Mouse (Mus musculus): ENCODE results near the gene Gm37240. TPM values are rescaled to one million over a fixed set of nuclear protein-coding genes. Genes with fewer than 3 reads are reported as not detected.
A peak's percentile ranks its signal among the peaks of the same experiment; 100 is the strongest.

The Gm37240 gene
- total RNA-seq, 2 experiments from 2014 or later, result not detected

DNA sequence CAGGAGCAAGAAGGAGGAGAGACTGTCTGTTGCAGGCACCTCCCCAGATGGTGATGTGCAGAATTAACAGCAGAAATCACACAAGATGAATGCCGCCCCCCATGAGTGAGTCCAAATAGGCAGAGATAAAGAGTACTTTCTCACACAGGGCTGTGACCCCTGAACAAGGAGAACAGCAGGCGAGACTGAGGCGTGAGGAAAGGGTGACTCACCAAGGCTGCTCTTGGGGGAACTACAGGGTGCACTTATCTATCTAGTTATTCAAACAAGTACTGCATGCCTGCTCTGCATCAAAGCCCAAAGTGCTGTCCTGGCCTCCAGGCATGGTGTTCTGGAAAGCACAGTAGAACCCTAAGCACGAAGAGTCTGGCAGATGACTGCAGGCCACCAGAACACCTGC is 113.4 kb downstream of the Gm37240 start:
- no peak for ATAC-seq (replicated peaks; ENCODE audit: low FRiP score, poor library complexity, severe bottlenecking)

DNA sequence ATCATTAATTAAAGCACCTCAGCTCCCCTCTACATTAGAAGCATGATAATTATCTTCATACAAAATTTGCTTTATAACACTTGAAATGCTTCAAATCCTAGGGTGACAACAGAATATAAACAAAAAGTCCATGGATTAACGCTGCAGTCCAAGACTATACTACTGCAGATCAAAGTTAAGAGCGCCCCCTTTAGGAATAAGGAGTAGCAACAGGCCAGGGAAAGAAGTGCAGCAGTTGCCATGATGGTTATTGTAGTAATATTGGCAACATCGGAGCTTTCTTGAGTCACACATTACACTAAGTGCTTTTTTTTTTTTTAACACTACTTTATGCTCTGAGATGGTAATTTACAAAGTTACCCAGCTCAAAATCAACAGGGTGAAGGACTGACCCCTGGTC is 113.9 kb downstream of the Gm37240 start:
- ATAC-seq (replicated peaks; ENCODE audit: low FRiP score, poor library complexity, severe bottlenecking), result no peak

DNA sequence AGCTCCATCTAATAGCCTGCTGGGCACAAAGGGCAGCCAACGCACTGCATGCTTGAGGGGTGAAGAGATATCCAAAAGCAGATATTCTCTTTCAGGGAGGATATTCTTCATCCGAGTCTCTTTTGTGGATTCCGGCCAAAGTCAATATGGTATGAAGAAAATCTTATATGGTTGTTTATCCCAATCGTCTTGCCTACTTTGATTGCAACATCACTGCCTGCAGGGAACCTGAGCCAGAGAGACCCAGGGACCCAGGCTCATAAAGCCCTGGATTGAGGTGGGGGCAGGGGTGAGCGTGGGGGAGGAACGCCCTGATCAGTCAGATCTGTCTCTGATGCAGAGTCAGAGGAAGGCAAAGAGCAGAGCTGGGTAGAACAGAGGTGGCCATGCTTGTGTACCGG is 122.4 kb downstream of the Gm37240 start:
- no peak for ATAC-seq (replicated peaks; ENCODE audit: low FRiP score, poor library complexity, severe bottlenecking)

DNA sequence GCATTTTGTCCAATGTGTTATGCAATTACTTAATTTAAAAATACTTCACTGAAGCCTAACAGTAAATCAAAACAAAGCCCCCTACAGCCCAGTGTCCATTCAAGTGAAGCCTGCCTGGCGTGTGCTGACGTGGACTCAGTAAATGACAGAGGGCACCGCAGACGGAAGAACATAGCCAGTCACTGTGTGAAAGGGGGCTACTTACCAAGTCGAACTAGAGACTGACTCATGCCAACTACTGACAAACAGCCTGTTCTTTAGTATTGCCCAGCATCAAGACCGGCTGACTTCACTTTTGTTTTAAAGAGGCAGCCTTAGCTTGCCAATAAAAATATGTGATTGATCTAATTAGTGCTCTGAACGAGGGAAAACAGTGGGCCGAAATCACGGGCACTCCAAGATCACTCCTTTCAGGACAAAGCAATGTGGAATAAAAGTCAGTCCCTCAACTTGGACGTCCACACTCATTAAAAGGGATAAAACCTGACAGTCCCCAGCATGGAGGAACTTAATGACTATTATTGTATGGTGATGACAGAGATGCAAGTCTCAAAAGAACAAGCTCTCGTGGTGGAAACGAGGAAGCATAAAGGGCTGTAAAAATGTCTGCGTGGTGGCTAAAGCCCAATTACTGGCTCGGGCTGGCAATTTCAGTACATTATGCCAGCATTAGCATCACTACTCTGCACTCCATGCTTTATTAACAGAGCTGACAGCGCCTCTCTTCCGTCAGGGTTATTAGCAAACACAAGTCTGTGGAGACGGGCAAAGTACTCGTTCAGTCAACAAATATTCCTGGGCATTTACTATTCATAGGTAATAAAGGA is 123.1 kb downstream of the Gm37240 start:
- ATAC-seq (replicated peaks; ENCODE audit: low FRiP score, poor library complexity, severe bottlenecking), result no peak

DNA sequence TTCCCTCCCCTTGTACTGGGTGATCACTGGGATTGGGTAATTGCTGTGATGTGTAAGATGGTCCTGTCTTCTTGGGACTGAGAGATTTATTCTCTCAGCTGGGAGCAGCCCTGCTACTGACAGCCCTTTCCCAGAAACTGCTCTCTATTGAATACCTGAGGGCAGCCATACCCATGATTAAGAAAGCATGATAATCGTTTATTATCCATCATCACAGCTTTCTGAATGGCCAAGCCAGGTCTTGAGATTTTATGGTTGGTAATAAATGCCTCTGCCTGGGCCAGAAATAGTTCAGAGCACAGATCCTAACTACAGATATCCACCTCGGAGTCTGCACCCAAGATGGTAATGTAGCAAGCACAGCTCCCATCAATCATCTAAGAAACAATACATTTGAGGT is 129.4 kb downstream of the Gm37240 start:
- ATAC-seq (replicated peaks; ENCODE audit: low FRiP score, poor library complexity, severe bottlenecking), result no peak

DNA sequence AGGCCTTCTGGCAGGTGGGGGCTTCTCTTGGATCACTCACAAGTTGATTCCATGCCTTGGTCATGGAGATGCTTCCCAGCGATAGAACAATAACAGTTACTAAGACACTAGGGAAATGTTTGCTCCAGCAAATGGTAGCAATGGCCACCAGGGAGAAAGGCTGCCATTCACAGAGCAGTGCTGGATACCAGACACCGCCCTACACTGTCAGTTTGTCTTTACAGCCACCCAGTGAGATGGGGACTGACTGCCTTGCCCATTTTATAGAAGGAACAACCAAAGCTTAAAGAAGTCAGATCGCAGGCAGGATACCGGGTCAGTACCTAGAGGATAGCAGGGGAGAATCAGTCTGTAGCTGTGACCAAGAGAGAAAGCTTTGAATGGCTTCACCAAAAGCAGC is 129.9 kb downstream of the Gm37240 start:
- no peak for ATAC-seq (replicated peaks; ENCODE audit: low FRiP score, poor library complexity, severe bottlenecking)

DNA sequence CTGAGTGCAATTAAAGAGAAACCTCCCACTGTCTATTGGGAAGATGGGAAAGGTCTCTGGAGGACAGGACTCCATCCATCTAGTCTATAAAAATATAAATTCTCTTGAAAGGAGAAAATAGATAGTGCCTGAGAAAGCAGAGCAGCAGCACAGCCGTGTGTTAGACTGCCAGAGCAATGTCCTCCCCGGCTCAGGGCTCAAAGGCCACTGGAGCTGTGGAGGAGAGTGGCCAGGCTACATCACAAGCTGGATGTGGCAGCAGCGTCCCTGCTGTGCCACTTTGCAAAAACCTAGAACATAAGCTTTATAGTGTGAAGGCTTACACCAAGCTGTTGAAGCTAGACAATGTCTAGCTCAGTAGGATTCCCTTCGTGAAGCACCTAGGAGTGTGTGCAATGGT is 138.0 kb downstream of the Gm37240 start:
- ATAC-seq (replicated peaks; ENCODE audit: low FRiP score, poor library complexity, severe bottlenecking), result no peak

DNA sequence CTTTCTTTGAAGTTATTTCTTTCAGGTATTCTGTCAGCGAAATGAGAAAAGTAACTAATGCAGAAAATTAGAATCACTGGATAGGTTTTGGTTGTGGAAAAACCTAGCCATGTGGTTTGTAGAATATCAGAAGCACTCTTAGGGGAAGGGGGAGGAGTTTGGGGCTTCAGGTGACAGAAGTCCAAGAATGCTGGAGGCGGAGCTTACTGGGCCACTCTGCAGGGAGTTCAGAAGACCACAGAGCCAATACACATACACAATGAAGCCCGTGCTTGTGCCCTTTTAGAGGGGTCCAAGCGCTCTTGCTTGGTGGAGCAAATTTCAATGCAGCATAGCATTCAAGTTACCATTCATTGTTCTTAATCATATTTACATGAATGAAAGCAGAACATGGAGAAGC is 138.5 kb downstream of the Gm37240 start:
- ATAC-seq (replicated peaks; ENCODE audit: low FRiP score, poor library complexity, severe bottlenecking), result no peak

DNA sequence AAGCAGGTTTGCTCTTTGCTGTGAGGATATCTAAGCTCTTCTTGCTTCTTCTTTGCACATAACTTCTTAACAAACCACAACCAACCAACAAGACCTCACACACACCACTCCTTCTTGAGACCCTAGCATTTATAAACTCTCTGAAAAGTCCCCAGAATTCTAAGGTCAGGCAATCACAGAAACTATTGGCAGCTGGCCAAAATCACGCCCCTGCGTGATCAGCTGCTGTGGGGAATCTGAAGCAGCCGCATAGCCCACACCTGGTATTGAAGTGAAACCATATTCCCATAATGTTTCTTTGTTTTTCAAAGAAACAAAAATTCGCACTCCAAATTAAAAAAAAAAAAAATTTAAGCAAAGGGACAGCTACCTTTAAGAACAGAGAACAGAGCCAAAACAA is 141.2 kb downstream of the Gm37240 start:
- no peak for ATAC-seq (replicated peaks; ENCODE audit: low FRiP score, poor library complexity, severe bottlenecking)

DNA sequence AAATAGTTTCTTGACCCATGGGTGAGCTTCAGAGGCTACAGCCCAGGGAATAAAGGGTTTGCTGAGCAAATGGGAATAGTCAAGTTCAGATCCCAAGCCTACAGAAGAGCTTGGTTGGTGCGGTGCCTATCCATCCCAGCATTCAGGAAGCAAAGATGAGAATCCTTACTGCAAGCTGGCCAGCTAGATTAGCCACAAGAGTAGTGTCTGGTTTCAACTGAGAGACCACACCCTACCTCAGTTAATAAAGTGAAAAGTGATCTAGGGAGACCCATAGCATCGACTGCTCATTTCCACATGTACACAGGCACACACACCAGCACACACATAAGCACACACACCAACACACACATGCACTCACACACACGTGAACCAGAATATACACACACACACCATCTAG is 145.6 kb downstream of the Gm37240 start:
- no peak for ATAC-seq (replicated peaks; ENCODE audit: low FRiP score, poor library complexity, severe bottlenecking)

DNA sequence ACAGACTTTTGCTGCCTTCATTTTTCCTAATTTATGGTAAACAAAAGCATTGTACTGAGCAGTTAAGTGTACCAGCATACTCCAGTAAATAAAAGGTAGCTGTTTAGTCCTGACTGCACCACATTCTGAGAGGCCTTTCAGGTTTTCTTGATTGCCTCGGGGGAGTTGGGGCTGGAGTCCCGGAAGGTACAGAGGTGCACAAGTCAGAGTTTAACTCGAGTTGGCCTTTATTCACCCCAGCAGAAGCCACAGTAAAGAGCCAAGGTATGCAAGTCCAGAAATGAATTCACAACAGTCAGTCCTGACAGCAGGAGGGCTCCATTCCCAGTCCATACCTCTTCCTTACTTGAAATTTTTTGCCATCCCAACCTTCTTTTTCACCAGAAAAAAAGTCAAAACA is 148.7 kb downstream of the Gm37240 start:
- no peak for ATAC-seq (replicated peaks; ENCODE audit: low FRiP score, poor library complexity, severe bottlenecking)

DNA sequence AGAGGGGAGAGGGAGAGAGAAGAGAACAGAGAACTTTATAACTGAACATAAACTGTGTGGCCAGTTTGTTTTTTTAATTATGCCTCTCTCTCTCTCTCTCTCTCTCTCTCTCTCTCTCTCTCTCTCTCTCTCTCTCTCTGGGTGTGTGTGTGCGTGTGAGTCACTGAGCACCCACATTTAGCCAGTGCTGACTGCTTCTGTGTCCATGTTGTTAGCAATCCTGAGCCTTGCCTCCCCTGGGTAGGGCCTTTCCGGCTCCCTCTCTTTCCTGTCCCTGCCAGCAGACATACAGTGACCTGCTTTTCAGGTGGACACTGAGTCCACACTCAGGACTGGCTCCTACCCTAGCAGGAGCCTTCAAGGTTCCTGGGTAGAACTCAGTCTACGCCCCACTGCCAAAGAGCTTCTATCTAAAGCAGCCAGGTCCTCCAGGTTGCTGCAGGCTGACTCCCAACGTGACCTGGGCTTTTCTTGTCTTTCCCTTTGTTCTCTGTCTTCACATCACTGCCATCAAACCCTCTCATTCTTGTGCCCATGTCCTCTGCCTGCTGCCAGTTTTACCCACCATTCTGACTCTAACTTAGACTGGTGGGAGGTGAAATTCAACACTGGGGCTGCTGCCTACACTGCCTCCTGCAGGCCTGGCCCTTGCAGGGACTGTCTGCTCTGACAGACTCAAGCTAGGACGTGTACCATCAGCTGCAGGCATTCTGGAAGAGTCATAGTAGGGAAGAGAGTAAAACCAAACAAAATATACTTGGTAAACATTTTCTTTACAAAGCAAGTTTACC is 153.2 kb downstream of the Gm37240 start:
- ATAC-seq (replicated peaks; ENCODE audit: low FRiP score, poor library complexity, severe bottlenecking), result no peak

DNA sequence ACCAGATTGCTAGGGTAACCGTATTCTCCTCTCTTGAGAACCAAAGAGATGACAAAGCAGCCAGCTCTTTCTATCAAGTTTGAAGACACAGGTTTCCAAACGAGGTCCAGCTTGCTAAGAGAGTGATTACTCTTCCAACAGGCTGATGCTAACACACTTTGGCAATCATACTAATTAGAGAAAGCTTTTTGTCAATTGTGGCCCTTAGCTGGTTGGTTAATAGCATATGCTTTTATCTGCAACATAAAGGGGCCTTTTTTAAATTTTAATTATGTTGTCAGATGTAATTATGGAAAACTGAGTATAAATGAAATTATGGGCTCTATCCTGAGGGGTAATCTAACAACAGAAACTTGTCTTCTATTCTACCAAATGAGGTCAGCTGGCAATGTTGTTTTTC is 160.1 kb downstream of the Gm37240 start:
- ATAC-seq (replicated peaks; ENCODE audit: low FRiP score, poor library complexity, severe bottlenecking), result no peak

DNA sequence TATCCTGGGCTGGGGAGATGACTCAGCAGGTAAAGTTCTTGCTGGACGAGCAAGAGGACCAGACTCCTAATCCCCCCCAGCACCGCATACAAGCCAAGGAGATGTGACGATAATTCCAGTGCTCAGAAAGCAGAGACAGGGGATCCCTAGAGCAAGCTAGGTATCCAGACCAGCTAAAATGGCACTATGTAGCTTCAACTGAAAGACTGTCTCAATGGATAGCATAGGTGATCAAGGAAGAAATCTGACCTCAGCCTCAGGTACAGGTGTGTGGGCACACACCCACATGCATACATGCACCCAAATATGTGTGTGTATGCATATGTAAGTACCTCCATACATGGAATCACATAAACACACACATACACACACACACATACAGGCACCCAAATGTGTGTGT is 161.3 kb downstream of the Gm37240 start:
- no peak for ATAC-seq (replicated peaks; ENCODE audit: low FRiP score, poor library complexity, severe bottlenecking)

DNA sequence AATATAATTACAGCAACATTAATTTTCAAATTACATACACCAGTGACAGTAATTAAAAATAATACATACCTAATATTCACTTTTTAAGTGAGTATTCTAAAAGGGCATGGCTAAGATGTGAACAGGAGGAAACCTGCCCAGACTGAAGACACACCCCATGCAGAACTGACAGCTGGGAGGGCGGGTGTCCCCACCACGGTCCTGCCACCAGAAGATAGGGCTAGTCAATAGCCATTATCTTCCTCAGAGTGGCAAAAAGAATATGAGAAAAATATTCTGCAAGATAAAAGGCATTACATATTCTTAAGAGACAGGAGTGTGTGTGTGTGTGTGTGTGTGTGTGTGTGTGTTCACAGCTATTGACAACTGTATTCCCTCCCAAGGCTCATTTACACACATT is 162.2 kb downstream of the Gm37240 start:
- ATAC-seq (replicated peaks; ENCODE audit: low FRiP score, poor library complexity, severe bottlenecking), result peak; percentile 98

DNA sequence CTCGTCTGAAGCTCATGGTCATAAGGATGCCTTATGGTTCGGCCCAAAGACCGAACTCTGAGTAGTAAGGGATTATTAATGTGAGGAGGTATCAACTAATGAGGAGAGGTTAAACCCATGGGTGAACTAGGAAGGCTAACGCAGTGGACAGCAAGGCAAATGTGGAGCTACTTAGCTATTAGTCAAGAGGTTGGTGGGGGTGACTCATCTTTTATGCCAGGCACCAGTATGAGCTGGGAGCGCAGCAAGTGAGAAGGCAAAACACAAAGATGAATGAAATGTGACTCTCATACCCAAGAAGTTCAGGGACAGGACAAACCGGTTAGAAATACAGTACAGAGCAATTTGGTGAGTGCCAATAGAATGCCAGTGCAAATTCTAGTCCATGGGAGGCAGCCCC is 164.7 kb downstream of the Gm37240 start:
- ATAC-seq (replicated peaks; ENCODE audit: low FRiP score, poor library complexity, severe bottlenecking), result no peak

DNA sequence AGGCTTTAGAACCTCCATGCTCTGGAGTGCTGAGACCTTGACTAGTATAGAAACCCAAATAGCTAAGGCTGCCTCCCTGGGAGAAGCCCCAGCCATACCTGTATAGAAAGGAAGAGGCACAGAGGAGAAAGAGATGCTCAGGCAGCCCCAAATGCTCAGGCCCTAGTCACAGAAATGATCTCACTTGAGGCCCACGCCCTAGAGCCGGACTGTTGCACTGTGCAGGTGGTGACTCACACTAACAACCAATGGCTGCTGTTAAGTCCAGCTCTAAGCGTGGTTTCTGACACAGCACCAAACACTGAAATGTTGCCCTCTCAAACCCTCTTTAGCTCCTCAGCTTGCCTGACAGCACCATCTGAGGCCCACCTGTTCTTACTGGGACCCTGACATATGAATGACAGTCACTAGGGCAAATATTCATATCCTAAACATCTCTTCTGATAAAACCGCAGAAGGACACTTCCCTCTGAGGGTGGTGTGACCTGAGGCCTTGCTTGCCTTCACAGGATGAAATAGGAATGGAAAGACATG is 171.5 kb downstream of the Gm37240 start:
- ATAC-seq (replicated peaks; ENCODE audit: low FRiP score, poor library complexity, severe bottlenecking), result no peak

DNA sequence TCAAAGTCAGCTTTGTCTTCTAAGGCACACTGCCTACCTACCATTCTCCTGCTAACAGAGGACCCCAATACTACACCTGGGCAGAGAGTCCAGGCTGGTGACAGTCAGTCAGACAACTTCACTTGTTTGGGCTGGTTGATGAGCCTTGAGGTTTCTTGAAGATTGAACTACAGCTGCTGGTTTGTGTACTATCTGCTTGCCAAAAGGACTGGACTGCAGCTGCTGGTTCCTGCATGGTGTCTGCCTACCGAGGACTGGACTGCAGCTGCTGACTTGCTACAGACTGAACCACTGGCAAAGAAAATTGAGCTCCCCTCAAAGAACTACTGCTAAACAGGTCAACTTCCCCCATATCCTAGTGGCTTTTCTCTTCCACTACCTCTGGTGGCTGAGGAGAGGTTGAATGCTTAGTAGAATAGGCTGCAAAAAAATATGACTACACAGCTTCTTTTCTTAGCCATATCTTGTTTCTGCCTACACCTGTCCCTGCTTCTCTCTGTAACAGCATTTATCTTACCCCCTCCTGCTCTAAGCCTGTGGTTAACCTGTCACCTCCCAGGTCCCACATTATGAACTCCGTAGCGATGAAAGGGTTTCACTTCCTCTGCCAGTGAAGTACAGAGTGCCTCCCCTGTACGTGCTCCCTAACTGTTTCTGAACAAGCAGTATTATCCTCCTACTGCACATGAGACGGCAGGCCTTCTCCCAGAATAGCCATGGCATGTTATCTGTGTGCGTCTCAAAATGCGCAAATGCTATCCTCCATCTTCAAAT is 173.2 kb downstream of the Gm37240 start:
- no peak for ATAC-seq (replicated peaks; ENCODE audit: low FRiP score, poor library complexity, severe bottlenecking)

DNA sequence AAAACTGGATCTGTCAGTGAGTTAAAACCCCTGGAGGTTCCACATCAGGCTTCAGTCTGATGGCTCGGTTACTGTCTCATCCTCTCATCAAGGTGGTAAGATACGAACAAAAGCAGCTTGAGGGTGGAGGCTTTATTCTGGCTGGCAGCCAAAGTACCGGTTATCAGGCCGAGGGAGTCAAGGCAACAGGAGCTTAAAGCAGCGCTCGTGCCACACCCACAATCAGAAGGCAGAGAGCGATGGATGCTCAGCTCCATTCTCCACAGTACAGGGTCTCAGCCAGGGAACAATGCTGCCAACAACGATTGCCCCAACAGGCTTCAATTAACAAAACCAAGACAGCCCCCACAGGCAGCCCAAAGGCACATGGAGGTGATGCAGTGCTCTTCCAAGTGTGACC is 176.6 kb downstream of the Gm37240 start:
- peak; percentile 46; the same call in 1 of the 2 replicates for ATAC-seq (replicated peaks; ENCODE audit: low FRiP score, poor library complexity, severe bottlenecking)

DNA sequence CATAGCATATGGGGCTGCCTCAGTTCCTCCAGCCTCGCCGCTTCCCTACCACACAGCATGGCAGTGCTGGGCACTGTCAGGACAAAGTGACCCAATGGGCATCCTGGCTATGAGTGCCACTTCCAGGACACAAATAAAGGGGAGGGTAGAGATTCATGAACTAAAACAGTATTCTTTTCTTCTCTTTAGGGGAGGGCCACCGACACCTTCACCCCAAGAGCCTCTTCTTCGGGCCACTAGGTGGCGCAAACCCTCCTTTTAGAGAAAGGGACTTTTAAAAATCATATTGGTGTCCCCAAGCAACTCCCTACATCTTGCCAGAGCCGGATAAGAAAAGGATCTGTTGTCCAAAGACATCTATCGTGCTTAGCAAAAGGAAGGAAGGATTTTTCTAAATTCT is 179.9 kb downstream of the Gm37240 start:
- no peak; the same call in 1 of the 2 replicates for ATAC-seq (replicated peaks; ENCODE audit: low FRiP score, poor library complexity, severe bottlenecking)

All from erythroblast, adult 5-6 weeks (primary cell).